Mouse (Mus musculus) midbrain, embryonic 10.5 days (tissue): ENCODE data around the gene Styx. TPM values are rescaled to one million over a fixed set of nuclear protein-coding genes. Genes with fewer than 3 reads are reported as not detected.
A peak's percentile ranks its signal among the peaks of the same experiment; 100 is the strongest.
"Not testable (repeated sequence)": the region's sequence is repeated elsewhere in the genome, so short reads cannot be mapped to it uniquely, and the experiment has no call there.

Experiments
- DNase-seq: peaks from one replicate; pipeline ENCODE4 v3.0.0-alpha.2; 2017; ENCODE audit warnings: low spot score
- H3K27ac ChIP-seq: fragments of 300-500 bp; sonication (generic); replicated peaks from 2 replicates; pipeline ENCODE4 v1.5.1; 2016; ENCODE audit warnings: mild to moderate bottlenecking
- H3K27me3 ChIP-seq: fragments of 300-500 bp; sonication (generic); 2 replicates; pipeline ENCODE4 v1.6.1; 2016; ENCODE audit warnings: low read depth, mild to moderate bottlenecking; ENCODE audit not compliant: poor library complexity, severe bottlenecking
- H3K36me3 ChIP-seq: fragments of 300-500 bp; sonication (generic); 2 replicates; pipeline ENCODE4 v1.6.1; 2016; ENCODE audit warnings: mild to moderate bottlenecking, moderate library complexity
- H3K4me1 ChIP-seq: fragments of 300-500 bp; sonication (generic); 2 replicates; pipeline ENCODE4 v1.6.1; 2016
- H3K4me3 ChIP-seq: fragments of 300-500 bp; sonication (generic); 2 replicates; pipeline ENCODE4 v1.5.1; 2016; ENCODE audit warnings: mild to moderate bottlenecking, moderate library complexity
- H3K9me3 ChIP-seq: fragments of 300-500 bp; sonication (generic); replicated peaks from 2 replicates; pipeline ENCODE4 v1.6.1; 2016; ENCODE audit warnings: mild to moderate bottlenecking
- WGBS: fragments of 180-500 bp; shearing (Covaris S2); methylation state at CpG from one replicate; pipeline ENCODE4 v1.1.7; 2016; 5-methylcytosine and 5-hydroxymethylcytosine counted together
- microRNA-seq: library from miRNA; unstranded; fragments of <30 nt; microRNA quantifications from one replicate; pipeline ENCODE4, GENCODE M21; 2017
- polyA plus RNA-seq: library from polyadenylated mRNA; unstranded; fragments of >200 nt; fragmentation: Nextera tagmentation; extraction: Ambion mirVana; gene quantifications from 2 replicates; pipeline ENCODE4 v1.2.1, GENCODE M21; 2016

Styx gene
- polyA plus RNA-seq, 1 experiment from 2014 or later = 40.0 TPM

GRCm38 (mm10) chr14:45464036-45465035, 113.4 kb downstream of the Styx start:
- Histone ChIP-seq H3K27ac (0 out of 2 replicates have a peak overlapping the region, but pooled peaks have one; percentile 15), H3K9me3 (peaks cover under 1% of the 10 kb centered on the region; the same call in 1 of the 2 replicates), H3K27me3 (no peaks in the 10 kb centered on the region), H3K4me3 (no peak overlapping the region), H3K4me1 (peaks cover 30% of the 10 kb centered on the region), H3K36me3 (peaks cover 82% of the 10 kb centered on the region)
- WGBS = 72% methylated on average over 19 of the region's 19 CpGs
- DNase-seq = no peak

DNA sequence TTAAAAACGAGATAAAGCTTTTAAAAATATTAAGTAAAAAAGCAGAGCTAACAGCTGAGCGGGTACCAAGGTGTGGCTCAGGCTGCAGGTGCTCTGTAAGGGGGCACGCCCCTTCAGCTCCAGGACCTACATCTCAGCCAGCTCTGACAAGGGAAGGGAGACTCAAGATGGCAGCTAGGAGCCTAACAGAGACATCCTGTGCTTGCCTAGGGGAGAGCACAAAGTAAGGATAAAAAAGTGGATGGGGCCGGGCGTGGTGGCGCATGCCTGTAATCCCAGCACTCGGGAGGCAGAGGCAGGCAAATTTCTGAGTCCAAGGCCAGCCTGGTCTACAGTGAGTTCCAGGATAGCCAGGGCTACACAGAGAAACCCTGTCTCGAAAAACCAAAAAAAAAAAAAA, 115.5 kb downstream of the Styx start:
- not testable (repeated sequence) for H3K27me3 ChIP-seq, H3K9me3 ChIP-seq, H3K27ac ChIP-seq, H3K4me3 ChIP-seq, DNase-seq
- H3K4me1 ChIP-seq = peaks cover 30% of the 10 kb centered on the region
- H3K36me3 ChIP-seq = peaks cover 83% of the 10 kb centered on the region
- WGBS = 92% methylated on average over 8 of the region's 8 CpGs

DNA sequence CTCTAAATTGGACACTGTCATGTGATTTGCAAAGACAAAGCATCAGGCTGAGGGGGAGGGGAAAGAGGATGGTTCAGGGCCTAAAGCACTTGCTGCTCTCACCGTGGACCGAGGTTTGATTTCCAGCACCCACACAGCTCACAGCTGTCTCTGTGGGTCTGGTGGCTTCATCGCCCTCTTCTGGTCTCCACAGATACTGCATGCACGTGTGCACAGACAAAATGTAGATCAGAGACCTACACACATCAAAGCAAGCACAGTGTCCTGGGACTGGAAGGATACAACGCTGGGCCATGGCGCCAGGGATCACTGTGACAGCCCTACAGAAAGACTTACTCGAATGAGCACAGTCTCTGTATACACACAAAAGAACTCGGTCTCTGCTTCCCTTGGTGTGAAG, 118.6 kb downstream of the Styx start:
- peaks cover 6% of the 10 kb centered on the region; the same call in 1 of the 2 replicates for H3K9me3 ChIP-seq
- H3K27me3 ChIP-seq = no peaks in the 10 kb centered on the region
- 92% methylated on average over 8 of the region's 8 CpGs for WGBS
- no peak for DNase-seq
- H3K4me3 ChIP-seq = no peak overlapping the region
- no peak overlapping the region for H3K27ac ChIP-seq
- H3K4me1 ChIP-seq = peaks cover 4% of the 10 kb centered on the region
- H3K36me3 ChIP-seq = peaks cover 94% of the 10 kb centered on the region

Small RNAs within 50 kb of the gene (microRNA-seq; reads per million reads assigned to microRNA genes)
- not detected for gene Gm25353

Other genes with a start within 250 kb of the Styx start
- gene Gpr137c, start 131.4 kb upstream of the Styx start, polyA plus RNA-seq = 4.1 and 6.0 TPM in 2 replicates
- gene Txndc16, start 130.8 kb upstream of the Styx start, polyA plus RNA-seq = 15.8 and 17.3 TPM in 2 replicates
- 37.7 and 39.2 TPM in 2 replicates for gene Ero1l, start 32.3 kb upstream of the Styx start, polyA plus RNA-seq
- gene Psmc6, start 21.3 kb upstream of the Styx start, polyA plus RNA-seq = 205 and 210 TPM in 2 replicates
- 37.8 and 42.4 TPM in 2 replicates for gene Gnpnat1, start 53.8 kb downstream of the Styx start, polyA plus RNA-seq
- 72.8 and 82.8 TPM in 2 replicates for gene Fermt2, start 179.0 kb downstream of the Styx start, polyA plus RNA-seq